Comparison of ENCODE assay signal across 22 mouse cellular contexts in the genomic region with DNA sequence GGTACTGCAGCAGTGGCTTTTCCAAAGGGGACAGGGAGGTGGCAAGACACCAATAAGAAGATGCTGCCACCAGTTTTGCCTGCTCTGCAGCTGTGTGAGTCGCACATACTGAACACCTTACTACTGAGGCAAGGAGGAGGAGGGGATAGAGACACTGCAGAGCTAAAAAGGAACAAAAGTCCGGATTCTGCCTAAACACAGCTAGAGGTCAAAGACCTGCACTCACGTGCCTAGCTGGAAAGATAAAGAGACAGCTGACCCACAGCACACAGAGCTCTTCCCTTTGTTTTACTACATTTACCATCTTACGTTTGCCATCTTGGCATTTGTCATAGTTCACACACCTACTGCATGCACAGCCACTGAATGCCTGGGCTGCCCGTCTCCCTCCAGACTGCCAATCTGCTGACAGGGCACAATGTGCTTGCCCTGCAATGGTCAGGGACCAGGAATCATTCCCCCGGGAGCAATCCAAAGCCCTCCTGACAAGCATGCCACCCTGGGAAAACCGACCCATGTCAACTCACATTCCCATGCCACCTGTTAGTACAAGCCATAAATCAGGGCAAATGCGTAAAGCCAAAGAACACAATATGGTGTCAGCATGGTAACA. TPM values are rescaled to one million over a fixed set of nuclear protein-coding genes. Genes with fewer than 3 reads are reported as not detected.
DNase-seq lines count a peak whose midpoint lies in the region; ATAC-seq lines count a peak whose summit lies in the region.
"Had no signal": no experiment of that assay in that cellular context is flagged by ENCODE, and none has a peak within 500 bp of the region (broad histone marks: within the 10 kb centered on the region; RNA-seq: fewer than 3 reads in every experiment).

No protein-coding gene starts in this region.

- no peaks in the 10 kb centered on the region for H3K4me1 ChIP-seq in kidney, embryonic 15.5 days
- H3K4me1 ChIP-seq in liver, embryonic 11.5 days (replicated peaks; ENCODE audit: control insufficient read depth, insufficient read depth, low read length): peaks cover 7% of the 10 kb centered on the region
- H3K4me1 ChIP-seq: embryonic facial prominence, embryonic 10.5 days; forebrain, embryonic 13.5 days; midbrain, embryonic 15.5 days had no signal

- no peak overlapping the region for H3K4me2 ChIP-seq in kidney, embryonic 15.5 days
- no peak overlapping the region for H3K4me2 ChIP-seq in liver, embryonic 11.5 days
- H3K4me2 ChIP-seq: forebrain, embryonic 13.5 days; heart, embryonic 12.5 days; hindbrain, embryonic 13.5 days; midbrain, embryonic 15.5 days had no signal

- H3K27ac ChIP-seq in kidney, embryonic 15.5 days: no peak overlapping the region
- H3K27ac ChIP-seq in liver, embryonic 11.5 days (ENCODE audit: low read depth, low read length): no peak overlapping the region
- H3K27ac ChIP-seq: embryonic facial prominence, embryonic 10.5 days; forebrain, embryonic 13.5 days; hindbrain, embryonic 13.5 days; kidney, postnatal 0 days; left cerebral cortex, adult 2 months; midbrain, embryonic 15.5 days had no signal

- no peaks in the 10 kb centered on the region for H3K27me3 ChIP-seq in kidney, embryonic 15.5 days
- H3K27me3 ChIP-seq in liver, embryonic 11.5 days (replicated peaks; ENCODE audit: control insufficient read depth, insufficient read depth, low read length): no peaks in the 10 kb centered on the region
- H3K27me3 ChIP-seq: forebrain, embryonic 13.5 days; heart, embryonic 12.5 days; hindbrain, embryonic 13.5 days; midbrain, embryonic 15.5 days had no signal

- 67% methylated on average over 8 of the region's 8 CpGs for WGBS in kidney, embryonic 15.5 days
- WGBS in liver, embryonic 11.5 days: 79% methylated on average over 8 of the region's 8 CpGs

- H3K36me3 ChIP-seq in kidney, embryonic 15.5 days: peaks cover 6% of the 10 kb centered on the region; the same call in 1 of the 2 replicates
- no peaks in the 10 kb centered on the region; the same call in 1 of the 2 replicates for H3K36me3 ChIP-seq in liver, embryonic 11.5 days (ENCODE audit: control insufficient read depth, insufficient read depth, low read length)

- H3K9me3 ChIP-seq in kidney, embryonic 15.5 days (replicated peaks): no peaks in the 10 kb centered on the region
- no peaks in the 10 kb centered on the region for H3K9me3 ChIP-seq in liver, embryonic 11.5 days (ENCODE audit: control insufficient read depth, low read length)
- H3K9me3 ChIP-seq: embryonic facial prominence, embryonic 10.5 days; forebrain, embryonic 13.5 days; heart, embryonic 12.5 days; hindbrain, embryonic 13.5 days; midbrain, embryonic 15.5 days had no signal

- ATAC-seq in kidney, embryonic 15.5 days (replicated peaks; ENCODE audit: low FRiP score): no peak
- ATAC-seq in liver, embryonic 11.5 days (replicated peaks; ENCODE audit: low FRiP score): 0 out of 2 replicates have a peak, but pooled peaks have one; percentile 45
- ATAC-seq: forebrain, embryonic 13.5 days; midbrain, embryonic 15.5 days had no signal

- peak; percentile 17 for DNase-seq in gastrocnemius, postnatal 25 days
- no peak for DNase-seq in gastrocnemius, postnatal 10 days
- peak; percentile 7 to 8 for DNase-seq in kidney, adult 8-10 months
- DNase-seq in liver, embryonic 11.5 days (ENCODE audit: low spot score): no peak
- DNase-seq in skeletal muscle tissue, adult 2 months (ENCODE audit: low read depth, low spot score): peak; percentile 37
- DNase-seq in frontal cortex, postnatal 10 days (ENCODE audit: low spot score in 2 of 2): no peak
- DNase-seq: cerebellum, adult 9-10 months; heart, postnatal 14 days; left cerebral cortex, postnatal 4 days; lung, adult 18-20 months; lung, postnatal 14 days; spleen, adult 18-20 months; thymus, postnatal 4 days had no signal

- H3K4me3 ChIP-seq in kidney, embryonic 15.5 days (replicated peaks): no peak overlapping the region
- H3K4me3 ChIP-seq in liver, embryonic 11.5 days (ENCODE audit: low read depth, low read length): no peak overlapping the region
- H3K4me3 ChIP-seq: embryonic facial prominence, embryonic 10.5 days; forebrain, embryonic 13.5 days; heart, embryonic 12.5 days; hindbrain, embryonic 13.5 days; left cerebral cortex, adult 2 months; midbrain, embryonic 15.5 days; myocyte had no signal

- no peak overlapping the region for H3K9ac ChIP-seq in kidney, embryonic 15.5 days
- no peak overlapping the region for H3K9ac ChIP-seq in liver, embryonic 11.5 days (ENCODE audit: low read depth, low read length)
- H3K9ac ChIP-seq: forebrain, embryonic 13.5 days; heart, embryonic 12.5 days; hindbrain, embryonic 13.5 days; midbrain, embryonic 15.5 days had no signal

RNA-seq across cellular contexts. Expression of gene Abcc5, which starts 14.1 kb away (rescaled TPM):
- 10 to 100 TPM; 51.1 to 53.5 TPM for total RNA-seq in gastrocnemius, postnatal 25 days (2021)
- total RNA-seq in gastrocnemius, postnatal 10 days (2021): 10 to 100 TPM; 46.2 to 60.9 TPM
- 56.1 and 63.1 TPM in 2 replicates for polyA plus RNA-seq in kidney, embryonic 15.5 days (2015; fragmentation: Nextera tagmentation; extraction: Ambion mirVana)
- polyA plus RNA-seq in liver, embryonic 11.5 days (2014; fragmentation: Nextera tagmentation; extraction: Ambion mirVana): 43.6 and 48.2 TPM in 2 replicates

Comparison
In these comparisons a context has a peak if more than half of its experiments do, and no peak if none do; other contexts are left out.
1. DNase-seq: peak in gastrocnemius, postnatal 25 days (single experiment), kidney, adult 8-10 months (2 of 2) and skeletal muscle tissue, adult 2 months (single experiment); none in gastrocnemius, postnatal 10 days (single experiment), liver, embryonic 11.5 days (single experiment) and frontal cortex, postnatal 10 days (0 of 2).